Mouse (Mus musculus) kidney, postnatal 25 days (tissue): ENCODE results near the gene Clcn1.
A peak's percentile ranks its signal among the peaks of the same experiment; 100 is the strongest.

Experiments
- DNase-seq, 2 experiments: peaks; one replicate each; pipeline ENCODE4 v3.0.0; 2021; ENCODE audit warnings: mixed read lengths in 2 of 2

Clcn1 gene

GRCm38 (mm10) chr6:42286448-42286847 lies at the start of gene Clcn1:
Clcn1 (plus strand) TSS chr6:42286685.
- no peak for DNase-seq

GRCm38 (mm10) chr6:42237276-42237805 lies 49.1 kb upstream of the Clcn1 start:
- DNase-seq = no peak

- DNase-seq = peak in 1 of 2 experiments; percentile 14
Measured at GRCm38 (mm10) chr6:42241311-42242045, 45.0 kb upstream of the Clcn1 start.

- peak; percentile 89 to 96 for DNase-seq
Measured at GRCm38 (mm10) chr6:42245711-42246353, 40.7 kb upstream of the Clcn1 start, which contains the start of gene Gstk1. Gstk1 (plus strand) TSS chr6:42245935.

- DNase-seq = peak; percentile 65 to 75
Measured at GRCm38 (mm10) chr6:42247173-42247572, 39.3 kb upstream of the Clcn1 start.

- no peak for DNase-seq
Measured at GRCm38 (mm10) chr6:42247981-42248380, 38.5 kb upstream of the Clcn1 start.

GRCm38 (mm10) chr6:42251791-42252190 lies 34.7 kb upstream of the Clcn1 start:
- DNase-seq = no peak

- no peak for DNase-seq
Measured at GRCm38 (mm10) chr6:42253103-42253502, 33.4 kb upstream of the Clcn1 start.

GRCm38 (mm10) chr6:42257303-42257863 lies 29.1 kb upstream of the Clcn1 start:
- peak; percentile 79 to 81 for DNase-seq

- no peak for DNase-seq
Measured at GRCm38 (mm10) chr6:42260430-42260829, 26.1 kb upstream of the Clcn1 start.

- peak; percentile 78 to 89 for DNase-seq
Measured at GRCm38 (mm10) chr6:42261524-42262170, 24.8 kb upstream of the Clcn1 start, which contains the start of gene Tmem139. Tmem139 (plus strand) TSS chr6:42261970.

GRCm38 (mm10) chr6:42264626-42265312 lies 21.7 kb upstream of the Clcn1 start, which contains the start of gene Casp2:
Casp2 (plus strand) TSS chr6:42264985.
- peak; percentile 99 for DNase-seq

- peak in 1 of 2 experiments; percentile 38 for DNase-seq
Measured at GRCm38 (mm10) chr6:42265391-42266330, 20.8 kb upstream of the Clcn1 start.

- no peak for DNase-seq
Measured at GRCm38 (mm10) chr6:42270817-42271216, 15.7 kb upstream of the Clcn1 start.

GRCm38 (mm10) chr6:42276151-42276550 lies 10.3 kb upstream of the Clcn1 start:
- DNase-seq = peak; percentile 43 to 60

GRCm38 (mm10) chr6:42282865-42283528 lies 3.5 kb upstream of the Clcn1 start:
- no peak for DNase-seq

GRCm38 (mm10) chr6:42287562-42287961 lies 1.1 kb downstream of the Clcn1 start:
- no peak for DNase-seq

GRCm38 (mm10) chr6:42293327-42293726 lies 6.8 kb downstream of the Clcn1 start:
- DNase-seq = no peak

GRCm38 (mm10) chr6:42295549-42296094 lies 9.1 kb downstream of the Clcn1 start:
- DNase-seq = no peak

- DNase-seq = no peak
Measured at GRCm38 (mm10) chr6:42299362-42299761, 12.9 kb downstream of the Clcn1 start.
